Mouse (Mus musculus): ENCODE results near the gene Cadm4. TPM values are rescaled to one million over a fixed set of nuclear protein-coding genes. Genes with fewer than 3 reads are reported as not detected.
"Not testable (repeated sequence)": the region's sequence is repeated elsewhere in the genome, so short reads cannot be mapped to it uniquely, and the experiment has no call there.

Gene Cadm4
- total and polyA plus RNA-seq, 3 experiments: 0.16 to 0.59 (median 0.36) TPM

GRCm38 (mm10) chr7:24517654-24518053 is 35.8 kb downstream of the Cadm4 start:
- dilution Hi-C loops (cut with MboI; ENCODE audit: extremely low pct_ligation_motif_present, extremely low pct_unique_long_range_greater_than_20kb, low sequenced_read_pairs) (no loop called here), in situ Hi-C loops (cut with MboI; ENCODE audit: low pct_ligation_motif_present, low pct_unique_long_range_greater_than_20kb, low sequenced_read_pairs) (no loop called here)
- Histone ChIP-seq H3K4me2 (ENCODE audit: insufficient read depth, low read depth, poor library complexity, severe bottlenecking) (no peak overlapping the region), H3K4me3 (replicated peaks in 1 of 3; ENCODE audit: low read depth in 2 of 3, low read length in 2 of 3, poor library complexity in 1 of 3) (no peak overlapping the region), H3K9me3 (replicated peaks; ENCODE audit: low read length) (no peaks in the 10 kb centered on the region), H3K9ac (ENCODE audit: insufficient read depth, low read depth) (no peak overlapping the region), H3K79me2 (replicated peaks; ENCODE audit: control insufficient read depth, extremely low read depth, insufficient read depth, poor library complexity, severe bottlenecking) (no peaks in the 10 kb centered on the region), H3K27ac (ENCODE audit: insufficient read depth, low read depth) (no peak overlapping the region), H3K36me3 (replicated peaks in 1 of 2; ENCODE audit: control insufficient read depth in 1 of 2, insufficient read depth in 1 of 2, low read length in 1 of 2) (peaks cover 0 to 31% of the 10 kb centered on the region in 2 experiments), H3K4me1 (ENCODE audit: control insufficient read depth in 1 of 2, insufficient read depth in 2 of 2) (peaks cover 3 to 4% of the 10 kb centered on the region in 2 experiments; a peak in 1 of 4 replicates), H3K27me3 (replicated peaks) (no peaks in the 10 kb centered on the region)
- no peak for DNase-seq (ENCODE audit: extremely low read depth)
- TF ChIP-seq POLR2A (IDR thresholded peaks at IDR 0.05; ENCODE audit: low read depth, low read length): no peak
- no peak for TF ChIP-seq JUND (conservative IDR thresholded peaks at IDR 0.05; ENCODE audit: low read depth, low read length)
- no peak for TF ChIP-seq MYC (IDR thresholded peaks at IDR 0.05; ENCODE audit: low read depth, low read length)
- TF ChIP-seq MAZ (IDR thresholded peaks at IDR 0.05; ENCODE audit: low read depth, low read length): no peak
- no peak for TF ChIP-seq UBTF (IDR thresholded peaks at IDR 0.05; ENCODE audit: low read depth, low read length)
- no peak for TF ChIP-seq HCFC1 (IDR thresholded peaks at IDR 0.05; ENCODE audit: low read depth, low read length)
- TF ChIP-seq ETS1 (conservative IDR thresholded peaks at IDR 0.05; ENCODE audit: low read depth, low read length): no peak
- no peak for TF ChIP-seq ZC3H11A (IDR thresholded peaks at IDR 0.05; ENCODE audit: low read depth, low read length)
- TF ChIP-seq USF2 (conservative IDR thresholded peaks at IDR 0.05; ENCODE audit: low read depth, low read length): no peak
- no peak for TF ChIP-seq SIN3A (IDR thresholded peaks at IDR 0.05; ENCODE audit: low read length)
- TF ChIP-seq TCF12 (IDR thresholded peaks at IDR 0.05; ENCODE audit: low read depth, low read length): no peak

GRCm38 (mm10) chr7:24519130-24519529 is 37.3 kb downstream of the Cadm4 start:
- TF ChIP-seq GABPA (IDR thresholded peaks at IDR 0.05; ENCODE audit: insufficient replicate concordance, low read depth, low read length): no peak
- TF ChIP-seq ETS1 (conservative IDR thresholded peaks at IDR 0.05; ENCODE audit: low read depth, low read length): no peak
- TF ChIP-seq ZC3H11A (IDR thresholded peaks at IDR 0.05; ENCODE audit: low read depth, low read length): no peak
- no peak for TF ChIP-seq MAX (IDR thresholded peaks at IDR 0.05; ENCODE audit: low read length)
- no peak for TF ChIP-seq CHD1 (IDR thresholded peaks at IDR 0.05; ENCODE audit: low read depth, low read length)
- TF ChIP-seq JUND (conservative IDR thresholded peaks at IDR 0.05; ENCODE audit: low read depth, low read length): no peak
- TF ChIP-seq POLR2AphosphoS2 (IDR thresholded peaks at IDR 0.05; ENCODE audit: low read depth, low read length): no peak
- TF ChIP-seq MXI1 (IDR thresholded peaks at IDR 0.05; ENCODE audit: low read depth, low read length): no peak
- no peak for TF ChIP-seq SIN3A (IDR thresholded peaks at IDR 0.05; ENCODE audit: low read length)
- TF ChIP-seq ELF1 (IDR thresholded peaks at IDR 0.05; ENCODE audit: low read depth, low read length): no peak
- dilution Hi-C loops (cut with MboI; ENCODE audit: extremely low pct_ligation_motif_present, extremely low pct_unique_long_range_greater_than_20kb, low sequenced_read_pairs) (no loop called here), in situ Hi-C loops (cut with MboI; ENCODE audit: low pct_ligation_motif_present, low pct_unique_long_range_greater_than_20kb, low sequenced_read_pairs) (no loop called here)
- no peak for DNase-seq (ENCODE audit: extremely low read depth)
- H3K4me1 ChIP-seq (ENCODE audit: control insufficient read depth in 1 of 2, insufficient read depth in 2 of 2): peaks cover 6 to 17% of the 10 kb centered on the region in 2 experiments
- peaks cover 0 to 22% of the 10 kb centered on the region in 2 experiments for H3K36me3 ChIP-seq (replicated peaks in 1 of 2; ENCODE audit: control insufficient read depth in 1 of 2, insufficient read depth in 1 of 2, low read length in 1 of 2)
- no peak overlapping the region for H3K27ac ChIP-seq (ENCODE audit: insufficient read depth, low read depth)
- no peak overlapping the region for H3K4me2 ChIP-seq (ENCODE audit: insufficient read depth, low read depth, poor library complexity, severe bottlenecking)
- H3K79me2 ChIP-seq (replicated peaks; ENCODE audit: control insufficient read depth, extremely low read depth, insufficient read depth, poor library complexity, severe bottlenecking): no peaks in the 10 kb centered on the region
- H3K4me3 ChIP-seq (replicated peaks in 1 of 3; ENCODE audit: low read depth in 2 of 3, low read length in 2 of 3, poor library complexity in 1 of 3): no peak overlapping the region
- no peaks in the 10 kb centered on the region for H3K27me3 ChIP-seq (replicated peaks)
- no peak overlapping the region for H3K9ac ChIP-seq (ENCODE audit: insufficient read depth, low read depth)
- H3K9me3 ChIP-seq (replicated peaks; ENCODE audit: low read length): no peaks in the 10 kb centered on the region

GRCm38 (mm10) chr7:24520054-24520453 is 38.2 kb downstream of the Cadm4 start:
- H3K36me3 ChIP-seq (replicated peaks in 1 of 2; ENCODE audit: control insufficient read depth in 1 of 2, insufficient read depth in 1 of 2, low read length in 1 of 2): peaks cover 0 to 15% of the 10 kb centered on the region in 2 experiments
- H3K4me2 ChIP-seq (ENCODE audit: insufficient read depth, low read depth, poor library complexity, severe bottlenecking); dilution Hi-C loops (cut with MboI; ENCODE audit: extremely low pct_ligation_motif_present, extremely low pct_unique_long_range_greater_than_20kb, low sequenced_read_pairs); H3K9ac ChIP-seq (ENCODE audit: insufficient read depth, low read depth); in situ Hi-C loops (cut with MboI; ENCODE audit: low pct_ligation_motif_present, low pct_unique_long_range_greater_than_20kb, low sequenced_read_pairs); H3K27me3 ChIP-seq (replicated peaks); H3K27ac ChIP-seq (ENCODE audit: insufficient read depth, low read depth); H3K4me3 ChIP-seq (replicated peaks in 1 of 3; ENCODE audit: low read depth in 2 of 3, low read length in 2 of 3, poor library complexity in 1 of 3); H3K79me2 ChIP-seq (replicated peaks; ENCODE audit: control insufficient read depth, extremely low read depth, insufficient read depth, poor library complexity, severe bottlenecking); H3K9me3 ChIP-seq (replicated peaks; ENCODE audit: low read length); DNase-seq (ENCODE audit: extremely low read depth): not testable (repeated sequence)
- peaks cover 6 to 20% of the 10 kb centered on the region in 2 experiments for H3K4me1 ChIP-seq (ENCODE audit: control insufficient read depth in 1 of 2, insufficient read depth in 2 of 2)
